Mouse (Mus musculus) C2C12 (cell line): ENCODE results near the gene Btc.

Source experiments
- CTCF ChIP-seq: IDR thresholded peaks from one replicate; pipeline ENCODE4 v1.5.1; 2011; ENCODE audit not compliant: control insufficient read depth, insufficient read depth, insufficient read length
- USF1 ChIP-seq: IDR thresholded peaks from one replicate; pipeline ENCODE4 v1.6.1; 2011; ENCODE audit warnings: low read depth, mild to moderate bottlenecking, control low read depth, moderate library complexity

DNA sequence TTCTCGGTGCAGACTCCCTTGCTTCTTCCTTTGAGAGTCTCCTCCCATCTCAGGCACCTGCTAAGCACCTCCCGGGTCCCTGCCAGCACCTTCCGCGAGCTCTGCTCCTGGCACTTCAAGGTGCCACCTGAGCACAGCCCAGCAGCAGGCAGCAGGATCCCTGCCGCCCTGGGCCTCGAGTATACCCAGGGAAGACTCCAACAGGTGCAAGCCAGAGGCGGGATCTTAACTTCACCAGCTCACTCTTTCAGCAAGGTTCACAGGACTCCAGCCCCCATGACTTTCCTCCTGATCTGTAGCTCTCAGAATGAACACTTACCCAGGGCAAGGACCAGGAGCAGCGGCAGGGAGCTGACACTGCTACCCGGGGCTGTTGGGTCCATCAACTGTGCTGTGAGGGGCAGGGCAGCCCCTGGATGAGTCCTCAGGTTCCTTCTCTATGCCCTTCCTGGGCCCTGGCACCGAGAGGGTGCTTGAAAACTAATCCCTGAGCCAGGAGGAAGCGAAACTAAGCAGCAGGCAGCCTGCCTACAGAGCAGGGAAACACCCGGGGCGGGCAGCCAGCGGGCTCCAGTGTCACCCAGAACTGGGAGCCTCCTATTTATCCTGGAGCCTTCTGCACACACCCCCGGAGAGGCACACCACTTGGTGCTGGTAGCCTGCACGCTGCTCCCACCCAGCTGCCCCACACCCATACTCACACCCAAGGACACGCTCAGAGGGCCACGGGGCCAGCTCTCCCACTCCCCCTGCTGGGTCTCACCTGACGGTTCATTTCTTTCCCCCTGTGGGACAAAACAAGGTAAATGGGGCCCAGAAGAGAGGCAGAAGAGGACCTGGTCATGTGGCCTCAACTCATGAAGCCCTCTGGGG lies at the start of gene Btc:
- TF ChIP-seq CTCF (peak; percentile 56), USF1 (no peak)
